Mouse (Mus musculus) liver, embryonic 14.5 days (tissue): Measurements from ENCODE around the gene Skil. TPM values are rescaled to one million over a fixed set of nuclear protein-coding genes. Genes with fewer than 3 reads are reported as not detected.

ENCODE experiments used
- ATAC-seq: fragments of 200-750 bp; cut with Nextera tagmentation; 2 replicates; pipeline ENCODE4 v1.8.0; 2017; ENCODE audit warnings: moderate number of reproducible peaks, mild to moderate bottlenecking, moderate library complexity; ENCODE audit not compliant: insufficient read depth
- DNase-seq, 3 experiments: peaks; one replicate each; pipeline ENCODE4 v3.0.0-alpha.2; 2012 to 2013; ENCODE audit warnings: low read depth in 3 of 3, low spot score in 3 of 3
- H3K27ac ChIP-seq: fragments of 300-500 bp; sonication (generic); 2 replicates; pipeline ENCODE4 v1.5.1; 2014; ENCODE audit warnings: moderate library complexity, mild to moderate bottlenecking, control low read depth, inconsistent platforms
- H3K27me3 ChIP-seq: fragments of 300-500 bp; sonication (generic); 2 replicates; pipeline ENCODE4 v1.6.1; 2014; ENCODE audit warnings: mild to moderate bottlenecking, low read length, moderate library complexity; ENCODE audit not compliant: control insufficient read depth, insufficient read depth
- H3K36me3 ChIP-seq: fragments of 300-500 bp; sonication (generic); replicated peaks from 2 replicates; pipeline ENCODE4 v1.6.1; 2014; ENCODE audit warnings: low read depth; ENCODE audit not compliant: control insufficient read depth, insufficient read depth
- H3K4me1 ChIP-seq, 2 experiments: fragments of 200-500 bp in 1 of 2; fragments of 300-500 bp in 1 of 2; sonication (generic) in 1 of 2; replicated peaks; 2 replicates each; pipeline ENCODE4 v1.6.1; 2012 to 2014; ENCODE audit warnings: antibody characterized with exemption in 1 of 2, inconsistent platforms in 1 of 2, low read length in 1 of 2; ENCODE audit not compliant: control insufficient read depth in 2 of 2, insufficient read depth in 2 of 2
- H3K4me2 ChIP-seq: fragments of 300-500 bp; sonication (generic); 2 replicates; pipeline ENCODE4 v1.6.1; 2014; ENCODE audit warnings: low read depth, mild to moderate bottlenecking, control low read depth, moderate library complexity
- H3K4me3 ChIP-seq, 2 experiments: fragments of 200-500 bp in 1 of 2; fragments of 300-500 bp in 1 of 2; sonication (generic) in 1 of 2; 2 replicates each; pipeline ENCODE4 v1.5.1; 2012 to 2014; ENCODE audit warnings: low read depth in 2 of 2, low read length in 2 of 2, mild to moderate bottlenecking in 2 of 2, control low read depth in 1 of 2, inconsistent platforms in 1 of 2, moderate library complexity in 1 of 2; ENCODE audit not compliant: insufficient read depth in 1 of 2
- H3K9ac ChIP-seq: fragments of 300-500 bp; sonication (generic); replicated peaks from 2 replicates; pipeline ENCODE4 v1.6.1; 2014; ENCODE audit warnings: mild to moderate bottlenecking, control low read depth, moderate library complexity
- H3K9me3 ChIP-seq: fragments of 300-500 bp; sonication (generic); 2 replicates; pipeline ENCODE4 v1.6.1; 2016; ENCODE audit warnings: low read length, mixed read lengths; ENCODE audit not compliant: control insufficient read depth
- CTCF ChIP-seq: IDR thresholded peaks from 2 replicates; pipeline ENCODE4 v1.5.1; 2016; ENCODE audit warnings: antibody characterized with exemption, low read depth, control low read depth
- EP300 ChIP-seq: IDR thresholded peaks from 2 replicates; pipeline ENCODE4 v1.6.1; 2016; ENCODE audit warnings: antibody characterized with exemption, low read depth
- WGBS: fragments of 180-500 bp; shearing (Covaris S2); extraction: QIAGEN DNeasy Blood & Tissue Kit; methylation state at CpG from one replicate; pipeline ENCODE4 v1.1.7; 2014; ENCODE audit not compliant: insufficient replicate concordance; 5-methylcytosine and 5-hydroxymethylcytosine counted together
- polyA plus RNA-seq, 2 experiments: library from polyadenylated mRNA; depleted of rRNA in 1 of 2; stranded (reverse) in 1 of 2; unstranded in 1 of 2; fragments of >200 nt; fragmentation: Nextera tagmentation in 1 of 2; extraction: Ambion mirVana in 1 of 2; gene quantifications; 2 replicates each; pipeline versions ENCODE4 v1.2.1 to v1.2.3; 2012 to 2014

Skil gene
- polyA plus RNA-seq, 2 experiments = 2.7 to 4.2 TPM

DNA sequence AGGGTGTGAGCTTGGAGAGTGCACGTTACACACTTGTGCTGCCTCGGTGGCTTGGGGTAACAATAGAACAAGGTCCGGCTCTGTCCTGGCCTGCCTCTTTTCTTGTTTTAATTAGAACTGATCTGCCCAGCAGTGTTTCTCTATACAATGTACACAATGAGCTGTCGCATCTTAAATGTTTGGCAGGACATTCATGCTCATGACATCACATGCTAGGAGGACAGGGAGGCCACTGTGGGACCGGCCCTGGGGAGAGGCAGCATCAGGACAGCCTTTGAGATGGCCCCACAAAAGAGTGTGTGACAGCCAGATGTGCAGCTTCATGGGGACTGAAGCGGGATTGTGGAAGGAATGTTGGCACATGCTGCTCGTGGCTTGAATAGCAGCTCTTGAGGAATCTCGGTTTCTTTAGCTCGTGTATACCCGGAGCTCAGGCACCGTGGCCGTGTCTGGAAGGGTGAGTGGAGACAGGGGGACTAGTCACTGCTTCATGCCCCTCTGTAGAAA lies 71.6 kb downstream of the Skil start:
- Histone ChIP-seq H3K36me3 (no peaks in the 10 kb centered on the region), H3K4me1 (no peaks in the 10 kb centered on the region), H3K9ac (no peak overlapping the region), H3K27me3 (no peaks in the 10 kb centered on the region), H3K27ac (no peak overlapping the region), H3K4me3 (no peak overlapping the region), H3K9me3 (no peaks in the 10 kb centered on the region), H3K4me2 (no peak overlapping the region)
- DNase-seq (no peak), ATAC-seq (no peak)
- TF ChIP-seq EP300 = no peak
- no peak for TF ChIP-seq CTCF
- WGBS = 69% methylated on average over 12 of the region's 12 CpGs

Other genes with a start within 250 kb of the Skil start
- 1.4 and 1.5 TPM in 2 replicates for gene Gpr160, start 239.1 kb upstream of the Skil start, polyA plus RNA-seq (2012; rRNA removed)
- gene Gpr160, start 239.1 kb upstream of the Skil start, polyA plus RNA-seq (2014; fragmentation: Nextera tagmentation; extraction: Ambion mirVana) = 2.5 and 4.8 TPM in 2 replicates
- 2.6 and 2.9 TPM in 2 replicates for gene Phc3, start 125.6 kb upstream of the Skil start, polyA plus RNA-seq (2012; rRNA removed)
- 1.5 and 1.9 TPM in 2 replicates for gene Phc3, start 125.6 kb upstream of the Skil start, polyA plus RNA-seq (2014; fragmentation: Nextera tagmentation; extraction: Ambion mirVana)
- gene Prkci, start 99.3 kb upstream of the Skil start, polyA plus RNA-seq (2012; rRNA removed) = 3.4 and 4.6 TPM in 2 replicates
- gene Prkci, start 99.3 kb upstream of the Skil start, polyA plus RNA-seq (2014; fragmentation: Nextera tagmentation; extraction: Ambion mirVana) = 5.1 and 5.3 TPM in 2 replicates
- 0.06 and 0.09 TPM in 2 replicates for gene Cldn11, start 54.9 kb downstream of the Skil start, polyA plus RNA-seq (2012; rRNA removed)
- not detected in 2 replicates for gene Cldn11, start 54.9 kb downstream of the Skil start, polyA plus RNA-seq (2014; fragmentation: Nextera tagmentation; extraction: Ambion mirVana)
- gene Slc7a14, start 215.3 kb downstream of the Skil start, polyA plus RNA-seq (2012; rRNA removed) = 0.01 TPM in 1 of 2 replicates, not detected in the other
- gene Slc7a14, start 215.3 kb downstream of the Skil start, polyA plus RNA-seq (2014; fragmentation: Nextera tagmentation; extraction: Ambion mirVana) = 0.03 TPM in 2 replicates